Mouse (Mus musculus): Measurements from ENCODE around the gene Nrg3.

GRCm38 (mm10) chr14:38629671-38630070, 843.2 kb downstream of the Nrg3 start:
- TF ChIP-seq MYOD1 (IDR thresholded peaks at IDR 0.05; ENCODE audit: control insufficient read depth in 1 of 3, insufficient read length in 2 of 3, low read depth in 2 of 3) (no peak), POLR2A (IDR thresholded peaks at IDR 0.05; ENCODE audit: insufficient read length, low read depth) (no peak), TCF12 (IDR thresholded peaks at IDR 0.05; ENCODE audit: insufficient read depth, poor library complexity, severe bottlenecking) (no peak), MYOG (IDR thresholded peaks at IDR 0.05; ENCODE audit: control insufficient read depth in 1 of 3, insufficient read depth in 1 of 3, insufficient read length in 2 of 3, low read depth in 2 of 3) (no peak), E2F4 (IDR thresholded peaks at IDR 0.05; ENCODE audit: insufficient read depth) (no peak)

All from myocyte (in vitro differentiated cells).